Mouse (Mus musculus) thymus, adult 18-20 months (tissue): ENCODE measurements around the gene Tvp23a.

Experiments
- DNase-seq, 2 experiments: peaks; one replicate each; pipeline ENCODE4 v3.0.0; 2022; ENCODE audit warnings: mixed read lengths in 2 of 2

Gene Tvp23a

DNA sequence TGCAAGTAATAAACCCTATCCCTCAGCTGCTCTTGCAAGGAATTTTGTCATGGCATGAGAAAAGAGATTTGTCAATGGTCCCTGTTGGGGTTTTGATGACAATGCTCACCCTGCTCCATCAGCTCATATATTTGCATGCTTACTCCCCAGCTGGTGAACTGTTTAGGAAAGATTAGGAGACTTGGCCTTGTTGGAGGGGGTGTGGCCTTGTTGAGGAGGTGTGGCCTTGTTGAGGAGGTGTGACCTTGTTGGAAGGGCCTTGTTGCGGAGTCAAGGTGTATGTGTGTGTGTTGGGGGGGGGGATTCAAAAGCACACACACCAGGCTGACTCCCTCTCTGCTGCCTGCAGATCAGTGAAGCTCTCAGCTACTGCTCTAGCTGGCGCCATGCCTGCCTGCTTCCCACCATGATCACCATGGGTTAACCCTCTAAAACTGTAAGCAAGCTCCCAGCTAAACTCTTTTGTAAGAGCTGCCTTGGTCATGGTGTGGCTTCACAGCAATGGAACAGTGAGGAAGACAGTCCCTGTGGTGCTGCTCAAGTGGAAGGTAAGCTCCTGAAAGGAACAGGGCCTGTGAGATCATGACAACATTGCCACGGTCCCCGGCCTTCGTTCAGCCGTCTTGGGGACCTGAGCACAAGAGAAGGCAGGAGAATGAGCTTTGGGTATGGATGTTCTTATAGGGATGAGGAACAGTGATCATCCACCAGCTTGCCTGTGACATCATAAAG, 58.4 kb downstream of the Tvp23a start:
- no peak for DNase-seq

DNA sequence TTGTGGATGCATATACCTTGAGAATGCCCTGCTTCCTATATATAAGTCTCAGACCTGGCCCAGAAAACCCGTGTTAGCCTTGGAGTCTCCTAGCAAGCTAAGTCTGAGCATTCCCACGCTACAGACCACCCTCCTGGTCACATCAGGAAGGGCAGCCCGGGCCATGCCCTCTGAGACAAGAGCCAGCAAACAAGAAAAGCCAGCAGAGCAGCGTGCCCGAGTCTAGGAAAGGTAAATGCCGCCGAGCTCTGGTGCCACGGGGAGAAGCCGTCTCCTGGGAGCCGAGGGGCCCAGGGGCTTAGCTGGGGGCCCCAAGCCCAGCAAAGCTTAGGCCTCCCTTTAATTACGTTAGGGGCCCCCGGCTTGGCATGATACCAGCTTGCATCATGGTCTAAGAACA, 61.9 kb downstream of the Tvp23a start:
- DNase-seq = no peak

GRCm38 (mm10) chr16:10384544-10384943, 62.6 kb downstream of the Tvp23a start:
- DNase-seq = no peak

DNA sequence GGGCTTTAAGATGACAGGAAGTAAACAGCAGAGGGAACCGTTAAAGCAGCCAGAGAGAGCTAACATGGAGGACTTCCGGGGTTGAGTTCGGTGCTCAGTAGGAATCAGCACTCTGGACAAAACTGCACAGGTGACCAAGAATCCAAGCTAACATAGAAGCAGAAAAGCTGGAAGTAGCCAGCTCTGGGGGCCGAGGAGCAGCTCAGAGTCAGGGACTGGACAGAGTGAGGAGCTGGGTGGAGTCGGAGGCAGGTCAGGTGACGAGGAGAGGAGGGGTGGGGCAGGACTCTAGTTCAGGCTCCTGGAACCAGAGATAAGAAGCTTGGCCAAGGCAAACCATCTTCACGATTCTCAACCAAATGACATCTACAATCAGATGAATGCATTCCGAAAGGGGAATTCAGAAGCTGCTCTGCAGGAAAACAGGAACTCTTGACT, 63.1 kb downstream of the Tvp23a start:
- DNase-seq = peak; percentile 15 to 16

DNA sequence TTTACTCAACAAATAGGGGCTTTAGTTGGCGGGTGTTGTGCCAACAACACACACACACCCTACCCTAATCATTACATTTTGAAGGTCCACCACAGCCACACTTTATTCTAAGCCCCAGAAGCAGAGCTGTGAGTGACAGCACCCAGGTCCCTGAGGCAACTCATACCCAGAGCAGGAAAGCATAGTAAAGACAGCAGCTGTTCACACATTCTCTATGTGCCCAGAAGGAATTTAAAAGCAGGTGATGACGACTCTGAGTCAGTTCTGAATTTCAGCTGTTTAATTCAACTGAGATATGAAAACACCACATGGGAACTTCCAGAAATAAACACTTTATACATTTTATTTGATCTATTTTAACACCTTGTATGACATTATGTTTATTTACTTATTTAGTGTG, 67.6 kb downstream of the Tvp23a start:
- no peak for DNase-seq

DNA sequence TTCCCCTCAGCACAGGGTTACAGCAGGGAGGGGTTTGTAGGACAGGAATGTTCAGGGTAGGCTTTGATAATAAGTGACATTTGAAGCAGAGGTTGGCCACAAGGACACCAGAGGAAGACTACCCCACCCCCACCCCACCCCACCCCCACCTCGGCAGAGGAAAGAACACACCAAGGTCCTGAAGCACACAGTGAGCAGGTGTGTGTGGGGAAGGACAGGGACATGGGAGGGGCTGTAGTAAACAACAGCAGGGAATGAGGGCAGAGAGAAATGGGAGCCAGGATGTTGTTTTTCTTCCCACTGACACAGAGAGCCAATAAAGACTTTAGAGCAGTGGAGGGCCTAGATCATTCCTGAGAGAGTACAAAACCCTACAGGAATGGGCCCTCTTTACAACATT, 69.9 kb downstream of the Tvp23a start:
- no peak for DNase-seq

GRCm38 (mm10) chr16:10374254-10375011, 72.7 kb downstream of the Tvp23a start:
- DNase-seq = no peak

DNA sequence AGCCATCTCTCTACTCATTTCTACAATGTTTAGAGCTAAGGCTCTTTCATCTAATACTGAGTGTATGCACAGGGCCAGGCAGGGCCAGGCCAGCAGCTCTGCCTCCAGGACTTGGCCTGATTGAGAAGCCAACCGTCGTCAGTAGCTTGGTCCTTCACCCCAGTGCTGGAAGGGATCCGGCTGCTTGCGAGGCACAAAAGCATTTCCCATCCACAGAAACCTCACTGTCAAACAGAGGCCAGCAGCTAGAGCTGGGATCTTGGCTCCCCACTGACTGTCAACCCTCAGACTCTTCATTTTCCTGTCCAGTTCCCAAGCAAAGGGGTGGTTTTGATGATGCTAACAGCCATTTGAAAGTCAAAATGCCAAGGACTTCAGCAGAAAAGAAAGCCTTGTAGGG, 74.8 kb downstream of the Tvp23a start:
- DNase-seq = no peak
